Mouse (Mus musculus) midbrain, postnatal 0 days (tissue): Measurements from ENCODE around the gene Adcy6. TPM values are rescaled to one million over a fixed set of nuclear protein-coding genes. Genes with fewer than 3 reads are reported as not detected.
"Not testable (repeated sequence)": the region's sequence is repeated elsewhere in the genome, so short reads cannot be mapped to it uniquely, and the experiment has no call there.

Source experiments
- ATAC-seq: fragments of 200-750 bp; cut with Nextera tagmentation; 2 replicates; pipeline ENCODE4 v1.8.0; 2017; ENCODE audit warnings: moderate number of reproducible peaks, mild to moderate bottlenecking, moderate TSS enrichment, moderate library complexity; ENCODE audit not compliant: low FRiP score
- DNase-seq: peaks from one replicate; pipeline ENCODE4 v3.0.0-alpha.2; 2015; ENCODE audit warnings: low spot score
- H3K27ac ChIP-seq: fragments of 300-500 bp; sonication (generic); 2 replicates; pipeline ENCODE4 v1.5.1; 2014; ENCODE audit warnings: low read depth, mild to moderate bottlenecking, low read length, mixed read lengths
- H3K27me3 ChIP-seq: fragments of 300-500 bp; sonication (generic); 2 replicates; pipeline ENCODE4 v1.6.1; 2014; ENCODE audit warnings: low read length, control low read depth, mixed read lengths; ENCODE audit not compliant: insufficient read depth
- H3K36me3 ChIP-seq: fragments of 300-500 bp; sonication (generic); 2 replicates; pipeline ENCODE4 v1.6.1; 2014; ENCODE audit warnings: low read length, control low read depth, mixed read lengths; ENCODE audit not compliant: insufficient read depth
- H3K4me1 ChIP-seq: fragments of 300-500 bp; sonication (generic); 2 replicates; pipeline ENCODE4 v1.6.1; 2014; ENCODE audit warnings: mild to moderate bottlenecking, control low read depth, antibody characterized with exemption, low read length, mixed read lengths; ENCODE audit not compliant: insufficient read depth
- H3K4me2 ChIP-seq: fragments of 300-500 bp; sonication (generic); 2 replicates; pipeline ENCODE4 v1.6.1; 2014; ENCODE audit warnings: low read depth, mild to moderate bottlenecking, low read length, mixed read lengths; ENCODE audit not compliant: poor library complexity, severe bottlenecking
- H3K4me3 ChIP-seq: fragments of 300-500 bp; sonication (generic); 2 replicates; pipeline ENCODE4 v1.5.1; 2014; ENCODE audit warnings: low read depth, mild to moderate bottlenecking, low read length, moderate library complexity
- H3K9ac ChIP-seq: fragments of 300-500 bp; sonication (generic); replicated peaks from 2 replicates; pipeline ENCODE4 v1.6.1; 2014; ENCODE audit warnings: mild to moderate bottlenecking, low read length, moderate library complexity, mixed read lengths; ENCODE audit not compliant: poor library complexity, severe bottlenecking
- H3K9me3 ChIP-seq: fragments of 300-500 bp; sonication (generic); 2 replicates; pipeline ENCODE4 v1.6.1; 2016; ENCODE audit warnings: low read length, control low read depth
- CTCF ChIP-seq: IDR thresholded peaks from 2 replicates; pipeline ENCODE4 v1.5.1; 2016; ENCODE audit warnings: antibody characterized with exemption, mild to moderate bottlenecking
- WGBS: fragments of 180-500 bp; shearing (Covaris S2); extraction: QIAGEN DNeasy Blood & Tissue Kit; methylation state at CpG from one replicate; pipeline ENCODE4 v1.1.7; 2014; 5-methylcytosine and 5-hydroxymethylcytosine counted together
- polyA plus RNA-seq: library from polyadenylated mRNA; unstranded; fragments of >200 nt; fragmentation: Nextera tagmentation; extraction: Ambion mirVana; gene quantifications from 2 replicates; pipeline ENCODE4 v1.2.1, GENCODE M21; 2015
- total RNA-seq: library from RNA; depleted of rRNA; stranded (reverse); fragments of >200 nt; gene quantifications from 2 replicates; pipeline ENCODE4 v1.2.3, GENCODE M21; 2014

Gene Adcy6
- total and polyA plus RNA-seq, 2 experiments from 2014 or later = 5.5 to 38.0 TPM

- TF ChIP-seq CTCF = no peak
- Histone ChIP-seq H3K27me3 (no peaks in the 10 kb centered on the region), H3K27ac (no peak overlapping the region), H3K4me3 (no peak overlapping the region), H3K4me2 (no peak overlapping the region), H3K4me1 (no peaks in the 10 kb centered on the region), H3K9me3 (no peaks in the 10 kb centered on the region), H3K36me3 (peaks cover 45% of the 10 kb centered on the region), H3K9ac (no peak overlapping the region)
- DNase-seq = no peak
- WGBS = 83% methylated on average over 7 of the region's 7 CpGs
- ATAC-seq = no peak
Observed at GRCm38 (mm10) chr15:98589640-98590336, 20.1 kb downstream of the Adcy6 start.

- Histone ChIP-seq H3K4me2 (no peak overlapping the region), H3K9ac (no peak overlapping the region), H3K27me3 (no peaks in the 10 kb centered on the region), H3K9me3 (no peaks in the 10 kb centered on the region), H3K36me3 (peaks cover 24% of the 10 kb centered on the region), H3K27ac (no peak overlapping the region), H3K4me3 (no peak overlapping the region), H3K4me1 (no peaks in the 10 kb centered on the region)
- no peak for TF ChIP-seq CTCF
- ATAC-seq (no peak), DNase-seq (no peak)
- WGBS = 93% methylated on average over 11 of the region's 11 CpGs
Observed at GRCm38 (mm10) chr15:98587751-98588150, 22.1 kb downstream of the Adcy6 start.

- H3K27ac ChIP-seq, DNase-seq, H3K27me3 ChIP-seq, H3K9ac ChIP-seq, H3K4me1 ChIP-seq, ATAC-seq, H3K9me3 ChIP-seq, H3K4me3 ChIP-seq, H3K4me2 ChIP-seq: not testable (repeated sequence)
- WGBS = 87% methylated on average over 9 of the region's 9 CpGs
- H3K36me3 ChIP-seq = peaks cover 12% of the 10 kb centered on the region
Observed at GRCm38 (mm10) chr15:98586141-98586540, 23.7 kb downstream of the Adcy6 start.

DNA sequence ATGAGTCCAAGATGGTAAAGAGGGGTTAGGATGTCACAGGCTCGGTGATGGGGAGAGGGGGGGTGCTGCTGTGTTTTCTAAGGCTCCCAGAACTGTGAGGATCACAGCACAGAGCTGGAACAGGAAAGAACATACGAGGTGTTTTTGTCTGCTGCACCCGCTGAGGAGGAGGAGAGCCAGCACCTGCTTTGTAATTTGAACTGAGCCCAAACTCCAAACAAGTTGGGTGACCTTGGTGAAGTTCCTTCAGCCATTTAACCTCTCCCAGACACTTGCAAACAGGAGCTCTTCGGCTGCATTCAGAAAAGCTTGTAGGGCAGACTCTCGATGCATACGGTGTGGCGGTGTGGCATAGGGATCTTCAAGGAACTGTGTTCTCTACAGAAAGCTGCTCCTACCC lies 24.5 kb downstream of the Adcy6 start:
- no peak overlapping the region for H3K9ac ChIP-seq
- H3K36me3 ChIP-seq = peaks cover 4% of the 10 kb centered on the region
- H3K27ac ChIP-seq = no peak overlapping the region
- H3K4me1 ChIP-seq = no peaks in the 10 kb centered on the region
- no peak overlapping the region for H3K4me3 ChIP-seq
- ATAC-seq = no peak
- 48% methylated on average over 7 of the region's 7 CpGs for WGBS
- no peaks in the 10 kb centered on the region for H3K27me3 ChIP-seq
- TF ChIP-seq CTCF = no peak
- no peaks in the 10 kb centered on the region for H3K9me3 ChIP-seq
- no peak for DNase-seq
- H3K4me2 ChIP-seq = no peak overlapping the region

- H3K4me3 ChIP-seq = no peak overlapping the region
- no peak overlapping the region for H3K9ac ChIP-seq
- WGBS = 79% methylated on average over 8 of the region's 8 CpGs
- H3K9me3 ChIP-seq = no peaks in the 10 kb centered on the region
- no peaks in the 10 kb centered on the region for H3K36me3 ChIP-seq
- no peak overlapping the region for H3K27ac ChIP-seq
- H3K4me1 ChIP-seq = no peaks in the 10 kb centered on the region
- no peak for ATAC-seq
- TF ChIP-seq CTCF = no peak
- H3K4me2 ChIP-seq = no peak overlapping the region
- H3K27me3 ChIP-seq = no peaks in the 10 kb centered on the region
- no peak for DNase-seq
Observed at GRCm38 (mm10) chr15:98582996-98583395, 26.9 kb downstream of the Adcy6 start.

GRCm38 (mm10) chr15:98582410-98582809 lies 27.5 kb downstream of the Adcy6 start:
- no peak for DNase-seq
- H3K27me3 ChIP-seq = no peaks in the 10 kb centered on the region
- H3K4me3 ChIP-seq = no peak overlapping the region
- no peaks in the 10 kb centered on the region for H3K4me1 ChIP-seq
- no peak for ATAC-seq
- no peak overlapping the region for H3K9ac ChIP-seq
- H3K27ac ChIP-seq = no peak overlapping the region
- no peak overlapping the region for H3K4me2 ChIP-seq
- no peaks in the 10 kb centered on the region for H3K9me3 ChIP-seq
- TF ChIP-seq CTCF = no peak
- no peaks in the 10 kb centered on the region for H3K36me3 ChIP-seq
- 83% methylated on average over 8 of the region's 8 CpGs for WGBS
